Mouse (Mus musculus) neutrophil, adult 65 days (primary cell): ENCODE results near the gene C1qtnf7. TPM values are rescaled to one million over a fixed set of nuclear protein-coding genes. Genes with fewer than 3 reads are reported as not detected.

Experiments used
- total RNA-seq: library from RNA; stranded (reverse); gene quantifications from 2 replicates; pipeline ENCODE4 v1.2.4, GENCODE M21; 2023

The C1qtnf7 gene
- not detected in 2 replicates for total RNA-seq

DNA sequence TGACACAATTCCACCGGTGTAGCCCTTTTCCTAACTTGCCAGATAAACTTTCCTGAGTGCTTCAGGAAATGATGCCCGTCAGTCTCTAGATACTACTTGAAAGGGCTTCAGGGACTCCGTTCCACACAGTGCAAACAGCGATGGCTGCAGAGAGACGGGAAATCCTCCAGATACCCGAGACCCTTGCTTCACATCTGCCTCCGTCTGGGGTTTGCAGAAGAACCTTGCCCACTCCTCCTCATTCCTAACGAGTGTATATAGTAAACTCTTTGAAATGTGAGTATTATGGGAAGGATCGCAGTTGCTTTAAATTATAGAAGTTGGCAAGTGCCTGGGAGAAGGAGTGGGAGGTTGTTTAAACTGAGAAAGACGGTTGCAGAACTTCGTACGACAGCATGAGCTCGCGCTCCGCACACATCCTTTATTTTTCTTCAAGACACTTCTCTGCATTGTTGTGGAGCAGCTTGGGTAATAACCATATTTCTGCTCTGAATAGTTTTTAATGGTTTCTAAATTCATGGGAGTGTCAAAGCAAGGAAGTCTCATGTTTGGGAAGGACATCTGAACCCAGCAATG lies at the start of gene C1qtnf7:
Gene C1qtnf7, plus strand, starts transcription at position 138 of the 576 bp plus-strand sequence.

DNA sequence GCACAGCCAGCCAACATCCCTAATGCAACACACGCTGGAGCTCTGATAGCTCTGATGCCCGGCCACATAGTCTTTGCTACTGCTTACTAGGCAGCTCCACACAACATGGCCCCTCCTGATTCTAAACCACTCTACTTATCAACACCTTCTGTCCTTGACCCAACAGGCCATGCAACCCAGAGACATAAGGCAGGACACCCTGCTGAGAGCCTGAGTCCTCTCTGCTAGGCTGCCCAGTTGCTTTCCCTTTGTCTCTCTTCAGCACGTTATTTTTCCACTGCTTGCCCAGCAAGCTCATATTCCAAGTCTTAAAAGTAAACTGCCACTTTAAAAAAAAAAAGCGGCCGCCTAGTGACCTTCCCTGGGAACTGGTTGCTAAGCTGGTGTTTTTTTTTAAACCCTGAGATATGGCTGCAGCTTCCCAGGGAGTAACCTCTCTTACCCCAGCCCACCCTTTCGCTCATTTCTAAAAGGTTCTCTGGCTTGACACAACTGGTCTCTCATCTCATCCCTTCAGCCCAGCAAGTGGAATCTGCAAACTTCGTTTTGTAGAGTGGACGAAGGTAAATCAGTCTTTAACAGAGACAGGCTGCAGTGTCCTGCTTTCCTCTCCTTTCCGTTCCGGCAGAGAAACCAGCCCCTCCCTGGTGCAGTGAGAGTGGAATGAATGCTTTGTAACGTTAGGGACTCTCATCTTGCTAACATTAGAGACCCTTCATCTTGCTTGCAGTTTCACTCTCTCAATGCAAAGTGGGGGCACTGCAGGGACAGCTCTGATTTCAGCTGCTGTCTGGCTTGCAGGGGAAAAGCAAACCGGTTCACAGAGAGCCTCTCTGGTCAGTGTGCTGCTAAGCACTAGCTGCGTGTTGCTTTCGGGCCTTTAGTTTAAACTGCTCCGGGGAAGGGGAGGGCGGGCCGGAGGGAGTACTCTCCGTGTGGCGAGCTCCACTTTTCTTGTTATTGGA lies 146.9 kb downstream of the C1qtnf7 start, which contains the start of gene Cc2d2a:
Gene Cc2d2a, plus strand, starts transcription at position 350 of the 965 bp plus-strand sequence.

Other genes with a start within 250 kb of the C1qtnf7 start
- 0.07 and 0.54 TPM in 2 replicates for gene Cc2d2a, start 146.8 kb downstream of the C1qtnf7 start, total RNA-seq